Mouse (Mus musculus) olfactory bulb, adult 2 months (tissue): ENCODE data around the gene Nhp2. TPM values are rescaled to one million over a fixed set of nuclear protein-coding genes. Genes with fewer than 3 reads are reported as not detected.
"Not testable (repeated sequence)": the region's sequence is repeated elsewhere in the genome, so short reads cannot be mapped to it uniquely, and the experiment has no call there.

Experiments used
- H3K27ac ChIP-seq: fragments of 200-500 bp; 2 replicates; pipeline ENCODE4 v1.5.1; 2012; ENCODE audit warnings: low read depth, low read length; ENCODE audit not compliant: insufficient read depth
- H3K4me1 ChIP-seq: fragments of 200-500 bp; 2 replicates; pipeline ENCODE4 v1.6.1; 2012; ENCODE audit warnings: low read length; ENCODE audit not compliant: control insufficient read depth, insufficient read depth
- H3K4me3 ChIP-seq: fragments of 200-500 bp; 2 replicates; pipeline ENCODE4 v1.5.1; 2012; ENCODE audit warnings: mild to moderate bottlenecking, low read depth, low read length, moderate library complexity; ENCODE audit not compliant: insufficient read depth
- CTCF ChIP-seq: fragments of 200-500 bp; IDR thresholded peaks from 2 replicates; pipeline ENCODE4 v1.5.1; 2012; ENCODE audit warnings: low read depth, mild to moderate bottlenecking, low read length, moderate library complexity; ENCODE audit not compliant: insufficient read depth
- POLR2A ChIP-seq: fragments of 200-500 bp; IDR thresholded peaks from 2 replicates; pipeline ENCODE4 v1.6.1; 2012; ENCODE audit warnings: mild to moderate bottlenecking, low read depth, low read length, moderate library complexity; ENCODE audit not compliant: insufficient read depth
- WGBS: fragments of 180-500 bp; shearing (Covaris S2); methylation state at CpG from one replicate; pipeline ENCODE4 v1.1.7; 2018; 5-methylcytosine and 5-hydroxymethylcytosine counted together
- polyA plus RNA-seq: library from polyadenylated mRNA; stranded (reverse); fragments of >200 nt; gene quantifications from 2 replicates; pipeline ENCODE4 v1.2.4, GENCODE M21; 2012; ENCODE audit warnings: low replicate concordance; ENCODE audit not compliant: missing spikeins, insufficient read depth, insufficient read length

The Nhp2 gene
- polyA plus RNA-seq, 1 experiment: not detected

DNA sequence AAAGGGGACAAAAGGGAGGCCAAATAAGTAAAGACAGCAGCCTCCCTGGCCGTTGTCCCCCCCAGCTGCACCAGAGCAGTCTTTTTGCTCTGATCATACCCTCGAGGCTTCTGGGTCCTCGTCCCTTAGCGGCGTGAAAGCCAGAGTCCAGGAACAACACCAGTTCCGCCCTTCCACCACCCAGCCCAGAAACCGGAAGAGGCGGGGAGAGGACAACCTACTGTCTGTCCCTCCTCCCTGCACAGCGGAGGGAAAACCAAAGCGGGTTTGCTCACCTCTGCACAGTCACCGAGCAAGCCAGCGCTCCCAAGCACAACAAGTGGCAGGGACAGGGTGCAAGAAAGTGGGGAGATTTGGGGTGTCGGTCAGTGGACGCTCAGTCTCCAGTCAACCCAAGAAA is 3.9 kb upstream of the Nhp2 start:
- WGBS: 10% methylated on average over 14 of the region's 14 CpGs
- Histone ChIP-seq H3K4me1 (peaks cover 8% of the 10 kb centered on the region), H3K4me3 (peak overlapping the region; percentile 38), H3K27ac (0 out of 2 replicates have a peak overlapping the region, but pooled peaks have one; percentile 24)
- TF ChIP-seq CTCF (no peak), POLR2A (0 out of 2 replicates have a peak, but pooled peaks have one; percentile 19)

DNA sequence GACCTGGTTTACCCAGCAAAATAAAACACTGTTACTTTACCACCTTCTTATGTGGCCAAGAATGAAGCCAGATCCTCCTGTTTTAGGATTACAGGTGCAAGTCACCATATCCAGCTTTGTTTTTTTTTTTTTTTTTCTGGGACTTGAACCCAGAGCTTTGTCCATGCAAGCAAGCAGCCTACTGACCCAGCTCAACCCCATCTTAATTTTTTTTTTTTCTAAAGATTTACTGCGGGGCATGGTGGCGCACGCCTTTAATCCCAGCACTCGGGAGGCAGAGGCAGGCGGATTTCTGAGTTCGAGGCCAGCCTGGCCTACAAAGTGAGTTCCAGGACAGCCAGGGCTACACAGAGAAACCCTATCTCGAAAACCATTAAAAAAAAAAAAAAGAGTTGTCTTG is 3.4 kb upstream of the Nhp2 start:
- H3K4me1 ChIP-seq: peaks cover 12% of the 10 kb centered on the region
- not testable (repeated sequence) for H3K4me3 ChIP-seq, H3K27ac ChIP-seq
- 92% methylated on average over 7 of the region's 7 CpGs for WGBS

GRCm38 (mm10) chr11:51617693-51618092 is 1.8 kb upstream of the Nhp2 start:
- 1% methylated on average over 4 of the region's 4 CpGs for WGBS
- H3K4me3 ChIP-seq: no peak overlapping the region
- H3K27ac ChIP-seq: no peak overlapping the region
- no peak for TF ChIP-seq CTCF
- no peak for TF ChIP-seq POLR2A
- H3K4me1 ChIP-seq: peaks cover 20% of the 10 kb centered on the region

DNA sequence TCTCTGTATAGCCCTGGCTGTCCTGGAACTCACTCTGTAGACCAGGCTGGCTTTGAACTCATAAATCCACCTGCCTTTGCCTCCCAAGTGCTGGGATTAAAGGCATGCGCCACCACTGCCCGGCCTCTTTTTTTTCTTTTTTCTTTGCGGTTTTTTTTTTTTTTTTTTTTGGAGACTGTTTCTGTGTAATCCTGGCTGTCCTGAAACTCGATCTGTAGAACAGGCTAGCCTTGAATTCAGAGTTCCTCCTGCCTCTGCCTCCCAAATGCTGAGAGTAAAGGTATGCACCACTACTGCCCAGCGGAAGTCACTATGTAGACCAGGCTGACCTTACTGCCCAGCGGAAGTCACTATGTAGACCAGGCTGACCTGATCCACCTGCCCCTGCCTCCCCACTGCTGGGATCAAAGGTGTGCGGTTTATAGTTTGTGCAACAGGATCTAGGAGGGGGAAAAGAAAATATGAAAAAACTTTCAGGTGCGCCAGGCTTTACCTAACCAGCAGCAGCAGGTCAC is 584 bp upstream of the Nhp2 start:
- H3K4me3 ChIP-seq: peak overlapping the region; percentile 81
- H3K27ac ChIP-seq: 0 out of 2 replicates have a peak overlapping the region, but pooled peaks have one; percentile 31
- TF ChIP-seq POLR2A (no peak), CTCF (no peak)
- H3K4me1 ChIP-seq: peaks cover 26% of the 10 kb centered on the region
- 47% methylated on average over 8 of the region's 8 CpGs for WGBS

- no peak overlapping the region for H3K27ac ChIP-seq
- peaks cover 29% of the 10 kb centered on the region for H3K4me1 ChIP-seq
- WGBS: under 1% methylated on average over 11 of the region's 11 CpGs
- peak overlapping the region; percentile 81 for H3K4me3 ChIP-seq
- no peak for TF ChIP-seq POLR2A
- no peak for TF ChIP-seq CTCF
Observed at GRCm38 (mm10) chr11:51620084-51620483, 549 bp downstream of the Nhp2 start.

GRCm38 (mm10) chr11:51621776-51622175 is 2.2 kb downstream of the Nhp2 start:
- Histone ChIP-seq H3K27ac (no peak overlapping the region), H3K4me1 (peaks cover 26% of the 10 kb centered on the region; the same call in 1 of the 2 replicates), H3K4me3 (no peak overlapping the region)
- 97% methylated on average over 2 of the region's 2 CpGs for WGBS
- TF ChIP-seq POLR2A: no peak
- no peak for TF ChIP-seq CTCF

DNA sequence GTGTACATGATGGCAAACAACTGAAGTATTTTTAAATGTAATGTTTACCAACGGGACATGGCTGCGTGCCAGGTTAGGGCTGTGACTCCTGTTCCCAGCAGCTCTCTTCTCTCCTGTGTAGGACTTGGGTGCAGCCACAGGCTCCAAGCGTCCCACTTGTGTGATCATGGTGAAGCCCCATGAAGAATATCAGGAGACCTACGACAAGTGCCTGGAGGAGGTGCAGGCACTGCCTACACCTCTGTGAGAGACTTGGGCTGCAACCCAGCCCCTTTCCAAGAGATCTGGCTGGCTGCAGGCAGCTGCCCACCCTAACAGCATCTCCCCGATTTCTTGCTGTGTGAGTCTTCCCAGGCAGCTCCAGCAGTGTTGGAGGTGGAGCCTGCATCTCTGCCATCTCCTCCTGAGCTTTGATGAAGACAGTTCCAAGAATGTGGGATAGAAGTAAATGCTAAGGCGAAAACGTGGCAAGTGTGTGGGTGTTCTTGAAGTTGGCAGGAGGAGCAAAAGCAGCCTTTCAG is 3.5 kb downstream of the Nhp2 start:
- H3K27ac ChIP-seq: no peak overlapping the region
- 53% methylated on average over 7 of the region's 7 CpGs for WGBS

DNA sequence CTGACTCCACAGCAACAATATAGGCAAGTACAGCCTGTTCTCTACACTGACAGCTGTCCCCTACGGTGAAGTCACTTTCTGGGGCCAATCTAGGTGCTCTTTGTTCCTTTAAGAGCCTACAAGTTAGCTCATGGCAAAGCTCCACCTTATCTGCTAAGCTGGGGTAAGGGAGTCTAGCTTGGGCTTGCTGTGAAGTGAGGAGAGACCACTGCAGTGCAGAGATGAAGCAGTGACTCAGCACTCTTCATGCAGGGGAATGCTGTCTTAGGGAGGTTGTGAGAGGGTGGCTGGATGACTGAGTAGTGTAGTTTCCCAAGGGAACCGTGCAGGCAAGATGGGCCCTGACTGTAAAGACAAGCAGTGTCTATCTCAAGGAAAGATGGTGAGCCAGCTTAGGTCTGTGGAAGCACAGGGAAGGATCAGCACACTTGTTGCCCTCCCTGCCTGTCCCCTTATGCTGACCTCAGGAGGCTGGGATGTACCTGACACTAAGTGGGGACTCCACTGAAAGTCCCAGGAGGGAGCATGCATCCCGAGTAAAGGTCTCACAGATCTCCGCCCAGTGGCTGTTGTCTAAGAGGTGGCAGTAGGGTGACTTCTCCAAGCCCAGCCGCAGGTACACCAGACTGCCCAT is 5.8 kb downstream of the Nhp2 start:
- Histone ChIP-seq H3K4me3 (no peak overlapping the region), H3K4me1 (peaks cover 22% of the 10 kb centered on the region; the same call in 1 of the 2 replicates), H3K27ac (no peak overlapping the region)
- TF ChIP-seq CTCF: no peak
- TF ChIP-seq POLR2A: no peak
- WGBS: 82% methylated on average over 5 of the region's 5 CpGs

More for the DNA sequence above, 3.5 kb downstream of the Nhp2 start:
- no peak overlapping the region for H3K4me3 ChIP-seq
- H3K4me1 ChIP-seq: peaks cover 26% of the 10 kb centered on the region; the same call in 1 of the 2 replicates
- TF ChIP-seq CTCF: no peak
- no peak for TF ChIP-seq POLR2A

- Histone ChIP-seq H3K4me1 (peaks cover 10% of the 10 kb centered on the region; the same call in 1 of the 2 replicates), H3K4me3 (no peak overlapping the region), H3K27ac (no peak overlapping the region)
- no peak for TF ChIP-seq POLR2A
- TF ChIP-seq CTCF: no peak
- 88% methylated on average over 9 of the region's 9 CpGs for WGBS
Observed at GRCm38 (mm10) chr11:51627425-51627824, 7.9 kb downstream of the Nhp2 start.

GRCm38 (mm10) chr11:51627907-51628306 is 8.4 kb downstream of the Nhp2 start:
- Histone ChIP-seq H3K27ac (no peak overlapping the region), H3K4me1 (peaks cover 8% of the 10 kb centered on the region; the same call in 1 of the 2 replicates), H3K4me3 (no peak overlapping the region)
- no peak for TF ChIP-seq POLR2A
- no peak for TF ChIP-seq CTCF
- 87% methylated on average over 8 of the region's 8 CpGs for whole genome bisulfite sequencing
